Mouse (Mus musculus) liver, embryonic 12.5 days (tissue): ENCODE results near the gene Tango2. TPM values are rescaled to one million over a fixed set of nuclear protein-coding genes. Genes with fewer than 3 reads are reported as not detected.

Experiments used
- ATAC-seq: fragments of 200-750 bp; cut with Nextera tagmentation; 2 replicates; pipeline ENCODE4 v1.8.0; 2017; ENCODE audit warnings: moderate number of reproducible peaks, mild to moderate bottlenecking, moderate library complexity
- H3K27ac ChIP-seq: fragments of 300-500 bp; sonication (generic); 2 replicates; pipeline ENCODE4 v1.5.1; 2016; ENCODE audit warnings: mild to moderate bottlenecking
- H3K27me3 ChIP-seq: fragments of 300-500 bp; sonication (generic); replicated peaks from 2 replicates; pipeline ENCODE4 v1.6.1; 2016; ENCODE audit warnings: mild to moderate bottlenecking, moderate library complexity
- H3K36me3 ChIP-seq: fragments of 300-500 bp; sonication (generic); 2 replicates; pipeline ENCODE4 v1.6.1; 2016; ENCODE audit warnings: mild to moderate bottlenecking, moderate library complexity
- H3K4me1 ChIP-seq: fragments of 300-500 bp; sonication (generic); 2 replicates; pipeline ENCODE4 v1.6.1; 2016
- H3K4me2 ChIP-seq: fragments of 300-500 bp; sonication (generic); 2 replicates; pipeline ENCODE4 v1.6.1; 2016; ENCODE audit warnings: mild to moderate bottlenecking, moderate library complexity
- H3K4me3 ChIP-seq: fragments of 300-500 bp; sonication (generic); 2 replicates; pipeline ENCODE4 v1.5.1; 2016; ENCODE audit warnings: mild to moderate bottlenecking, moderate library complexity
- H3K9ac ChIP-seq: fragments of 300-500 bp; sonication (generic); 2 replicates; pipeline ENCODE4 v1.6.1; 2016; ENCODE audit warnings: mild to moderate bottlenecking, moderate library complexity
- H3K9me3 ChIP-seq: fragments of 300-500 bp; sonication (generic); replicated peaks from 2 replicates; pipeline ENCODE4 v1.6.1; 2016; ENCODE audit warnings: mild to moderate bottlenecking, moderate library complexity
- WGBS: fragments of 180-500 bp; shearing (Covaris S2); methylation state at CpG from one replicate; pipeline ENCODE4 v1.1.7; 2016; ENCODE audit not compliant: insufficient replicate concordance; 5-methylcytosine and 5-hydroxymethylcytosine counted together
- polyA plus RNA-seq: library from polyadenylated mRNA; unstranded; fragments of >200 nt; fragmentation: Nextera tagmentation; extraction: Ambion mirVana; gene quantifications from 2 replicates; pipeline ENCODE4 v1.2.1, GENCODE M21; 2016

The Tango2 gene
- polyA plus RNA-seq, 1 experiment from 2014 or later = 79.3 TPM

DNA sequence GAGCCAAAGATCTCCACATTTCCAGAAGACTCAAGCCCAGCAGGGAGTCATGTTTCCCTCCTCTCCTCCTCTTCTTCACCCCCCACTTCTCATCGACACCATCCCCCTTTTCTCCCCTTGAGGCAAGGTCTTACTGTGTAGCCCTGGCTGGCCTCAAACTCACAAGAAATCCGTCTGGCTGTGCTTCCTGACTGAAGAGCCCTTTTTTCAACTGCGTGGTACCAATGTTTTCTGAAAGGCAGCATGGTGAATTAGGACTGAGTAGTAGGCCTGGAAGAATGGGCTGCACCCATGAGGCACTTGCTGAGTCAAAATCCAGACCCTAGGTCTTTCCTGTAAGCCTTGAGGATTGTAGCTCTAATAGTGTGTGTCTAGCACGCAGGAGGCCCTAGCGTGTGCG, 42.5 kb upstream of the Tango2 start:
- H3K27me3 ChIP-seq = no peaks in the 10 kb centered on the region
- H3K4me2 ChIP-seq = no peak overlapping the region
- no peaks in the 10 kb centered on the region for H3K36me3 ChIP-seq
- no peaks in the 10 kb centered on the region for H3K9me3 ChIP-seq
- no peak overlapping the region for H3K9ac ChIP-seq
- peaks cover 90% of the 10 kb centered on the region for H3K4me1 ChIP-seq
- no peak overlapping the region for H3K4me3 ChIP-seq
- peak overlapping the region; percentile 33; the same call in 1 of the 2 replicates for H3K27ac ChIP-seq
- no peak for ATAC-seq
- WGBS = 71% methylated on average over 6 of the region's 6 CpGs

DNA sequence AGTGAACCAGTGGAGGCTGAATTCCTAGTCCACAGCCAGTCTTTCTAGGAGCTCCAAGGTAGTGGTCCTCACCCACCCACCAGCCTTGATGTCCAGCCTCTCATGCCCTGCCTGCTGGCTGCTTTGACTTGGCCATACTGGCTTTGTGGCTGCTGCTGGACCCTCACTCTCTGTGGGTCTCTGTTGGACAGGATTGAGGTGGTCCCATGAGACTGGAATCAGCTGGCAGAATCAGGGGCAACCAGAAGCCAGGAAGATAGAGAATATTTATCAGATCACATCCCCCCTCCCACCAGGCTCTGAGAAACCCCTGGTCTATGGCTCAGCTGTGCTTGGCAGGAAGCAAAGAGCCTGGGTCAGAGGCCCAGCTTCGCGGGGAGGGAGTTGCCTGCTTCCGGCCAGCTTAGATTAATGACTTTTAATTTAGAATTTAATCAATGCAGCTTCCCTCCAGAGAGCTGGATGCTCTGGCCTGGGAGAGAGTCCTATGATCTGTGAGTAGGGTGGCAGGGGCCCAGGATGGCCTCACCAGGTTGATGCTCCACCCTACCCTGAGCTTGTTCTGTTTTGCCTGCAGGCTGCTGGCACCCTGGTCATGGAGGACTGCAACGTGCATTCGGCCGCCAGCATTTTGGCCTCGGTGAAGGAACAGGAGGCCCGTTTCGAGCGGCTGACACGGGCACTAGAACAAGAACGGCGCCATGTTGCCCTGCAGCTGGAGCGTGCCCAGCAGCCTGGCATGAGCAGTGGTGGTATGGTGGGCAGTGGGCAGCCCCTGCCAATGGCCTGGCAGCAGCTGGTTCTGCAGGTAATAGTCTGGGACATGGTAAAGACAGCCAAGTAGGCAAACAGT, 40.9 kb upstream of the Tango2 start:
- Histone ChIP-seq H3K4me2 (peak overlapping the region; percentile 60), H3K36me3 (no peaks in the 10 kb centered on the region), H3K9me3 (no peaks in the 10 kb centered on the region), H3K9ac (0 out of 2 replicates have a peak overlapping the region, but pooled peaks have one; percentile 37), H3K4me1 (peaks cover 82% of the 10 kb centered on the region), H3K27ac (peak overlapping the region; percentile 82), H3K4me3 (no peak overlapping the region), H3K27me3 (no peaks in the 10 kb centered on the region)
- whole genome bisulfite sequencing = 67% methylated on average over 14 of the region's 14 CpGs
- ATAC-seq = no peak

- Histone ChIP-seq H3K9ac (0 out of 2 replicates have a peak overlapping the region, but pooled peaks have one; percentile 37), H3K9me3 (no peaks in the 10 kb centered on the region), H3K4me3 (peak overlapping the region; percentile 18), H3K27ac (peak overlapping the region; percentile 82), H3K4me2 (peak overlapping the region; percentile 60), H3K27me3 (no peaks in the 10 kb centered on the region), H3K36me3 (no peaks in the 10 kb centered on the region), H3K4me1 (peaks cover 79% of the 10 kb centered on the region)
- 32% methylated on average over 5 of the region's 7 CpGs for WGBS
- peak; percentile 83 for ATAC-seq
These were observed 40.0 kb upstream of the Tango2 start for GRCm38 (mm10) chr16:18387704-18388582.

- 32% methylated on average over 3 of the region's 3 CpGs for whole genome bisulfite sequencing
- H3K4me2 ChIP-seq = peak overlapping the region; percentile 60
- H3K36me3 ChIP-seq = no peaks in the 10 kb centered on the region
- H3K27ac ChIP-seq = peak overlapping the region; percentile 82
- peak overlapping the region; percentile 35; the same call in 1 of the 2 replicates for H3K9ac ChIP-seq
- peaks cover 71% of the 10 kb centered on the region for H3K4me1 ChIP-seq
- H3K9me3 ChIP-seq = no peaks in the 10 kb centered on the region
- H3K27me3 ChIP-seq = no peaks in the 10 kb centered on the region
- ATAC-seq = no peak
- no peak overlapping the region for H3K4me3 ChIP-seq
These were observed 39.1 kb upstream of the Tango2 start for GRCm38 (mm10) chr16:18386972-18387371.

DNA sequence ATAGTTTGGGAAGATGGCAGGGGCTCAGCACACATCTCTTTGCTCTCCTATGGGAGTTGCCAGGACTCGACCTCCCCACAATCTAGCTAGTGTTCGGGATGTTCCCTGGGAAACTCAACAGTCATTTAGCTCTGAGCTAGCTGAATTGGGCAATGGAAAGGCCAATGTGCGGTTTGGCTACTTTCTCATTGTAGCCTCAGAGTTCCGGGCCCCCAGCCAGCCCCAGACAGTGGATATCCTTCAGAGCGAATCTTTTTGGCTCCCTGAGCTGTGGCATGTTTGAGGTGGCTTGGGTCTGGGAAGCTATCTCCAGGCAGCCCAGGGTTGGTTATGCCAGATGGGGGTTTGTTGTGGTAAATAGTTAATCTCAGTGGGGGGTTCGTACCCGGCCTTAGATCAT, 38.5 kb upstream of the Tango2 start:
- H3K36me3 ChIP-seq = no peaks in the 10 kb centered on the region
- ATAC-seq = no peak
- H3K4me1 ChIP-seq = peaks cover 66% of the 10 kb centered on the region
- H3K4me3 ChIP-seq = no peak overlapping the region
- H3K27me3 ChIP-seq = no peaks in the 10 kb centered on the region
- no peak overlapping the region for H3K9ac ChIP-seq
- 70% methylated on average over 7 of the region's 7 CpGs for WGBS
- no peaks in the 10 kb centered on the region for H3K9me3 ChIP-seq
- no peak overlapping the region for H3K4me2 ChIP-seq
- H3K27ac ChIP-seq = peak overlapping the region; percentile 82

DNA sequence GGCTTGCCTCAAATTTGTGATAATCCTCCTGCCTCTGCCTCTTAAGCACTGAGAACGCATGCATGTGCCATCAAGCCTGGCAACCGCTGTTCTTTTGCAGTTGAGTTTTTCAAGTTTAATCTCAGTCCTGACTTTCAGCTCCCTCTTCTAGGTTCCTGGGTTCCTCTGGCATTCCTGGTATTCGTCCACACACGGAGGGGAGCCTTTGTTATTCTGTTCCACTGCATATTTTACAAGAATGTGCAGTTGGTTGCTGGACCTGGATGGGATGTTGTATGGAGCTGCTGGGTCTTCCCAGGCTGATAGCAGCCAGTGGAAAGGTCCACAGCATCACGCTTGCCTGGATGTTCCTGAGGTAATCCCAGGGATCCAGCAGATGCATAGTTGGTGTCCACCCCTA, 37.5 kb upstream of the Tango2 start:
- Histone ChIP-seq H3K4me1 (peaks cover 55% of the 10 kb centered on the region), H3K27me3 (no peaks in the 10 kb centered on the region), H3K27ac (no peak overlapping the region), H3K9me3 (no peaks in the 10 kb centered on the region), H3K4me2 (no peak overlapping the region), H3K9ac (no peak overlapping the region), H3K4me3 (no peak overlapping the region), H3K36me3 (no peaks in the 10 kb centered on the region)
- ATAC-seq = no peak
- 77% methylated on average over 5 of the region's 5 CpGs for WGBS

DNA sequence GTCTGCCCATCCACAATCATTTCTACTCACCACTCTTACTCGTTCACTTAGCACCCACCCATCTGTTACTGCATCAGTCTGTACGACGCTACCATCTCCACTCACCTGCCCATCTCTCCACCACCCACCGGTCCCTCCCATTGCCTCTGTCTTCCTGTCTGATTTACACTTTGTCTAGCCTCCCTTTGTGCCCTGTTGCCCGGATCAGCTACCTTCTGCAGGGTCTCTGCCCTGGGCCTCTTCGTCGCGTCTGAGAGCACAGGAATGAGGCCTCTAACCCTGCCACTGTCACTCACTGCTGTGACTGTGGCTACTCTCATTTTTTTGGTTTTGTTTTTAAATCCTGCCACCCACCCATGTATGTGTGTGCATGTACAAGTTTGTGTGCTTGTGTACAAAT, 36.8 kb upstream of the Tango2 start:
- Histone ChIP-seq H3K36me3 (no peaks in the 10 kb centered on the region), H3K4me2 (no peak overlapping the region), H3K27ac (no peak overlapping the region), H3K4me1 (peaks cover 48% of the 10 kb centered on the region), H3K9ac (no peak overlapping the region), H3K4me3 (no peak overlapping the region), H3K27me3 (no peaks in the 10 kb centered on the region), H3K9me3 (no peaks in the 10 kb centered on the region)
- ATAC-seq = no peak
- WGBS = 75% methylated on average over 8 of the region's 8 CpGs

- Histone ChIP-seq H3K4me2 (no peak overlapping the region), H3K27ac (no peak overlapping the region; the same call in 1 of the 2 replicates), H3K9ac (no peak overlapping the region), H3K4me1 (peaks cover 43% of the 10 kb centered on the region), H3K36me3 (no peaks in the 10 kb centered on the region), H3K9me3 (no peaks in the 10 kb centered on the region), H3K27me3 (no peaks in the 10 kb centered on the region), H3K4me3 (no peak overlapping the region)
- WGBS = 84% methylated on average over 7 of the region's 7 CpGs
- ATAC-seq = no peak
These were observed 36.3 kb upstream of the Tango2 start for GRCm38 (mm10) chr16:18384211-18384610.

DNA sequence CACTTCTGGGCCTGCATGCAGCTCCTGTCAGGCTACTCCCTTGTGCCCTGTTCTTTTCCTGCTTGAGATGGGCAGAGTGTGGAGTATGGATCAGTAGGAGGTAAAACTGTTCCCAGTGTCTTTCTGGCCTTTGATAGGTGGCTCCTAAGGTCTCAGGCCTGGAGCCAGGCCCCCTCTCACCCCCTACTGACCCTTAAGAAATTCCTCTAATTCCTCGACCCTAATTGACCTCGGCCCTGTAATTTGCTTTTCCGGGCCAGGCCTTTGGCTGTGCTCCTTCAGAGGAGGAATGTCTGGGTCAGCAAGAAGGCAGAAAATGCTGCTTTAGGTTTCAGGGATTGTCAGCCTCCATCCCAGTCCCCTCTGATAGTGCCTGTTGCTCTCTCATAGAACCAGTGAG, 35.9 kb upstream of the Tango2 start:
- no peak overlapping the region for H3K4me2 ChIP-seq
- H3K36me3 ChIP-seq = no peaks in the 10 kb centered on the region
- no peak overlapping the region for H3K27ac ChIP-seq
- H3K27me3 ChIP-seq = no peaks in the 10 kb centered on the region
- 58% methylated on average over 3 of the region's 3 CpGs for WGBS
- ATAC-seq = no peak
- H3K4me1 ChIP-seq = peaks cover 39% of the 10 kb centered on the region
- H3K9me3 ChIP-seq = no peaks in the 10 kb centered on the region
- no peak overlapping the region for H3K4me3 ChIP-seq
- H3K9ac ChIP-seq = no peak overlapping the region

DNA sequence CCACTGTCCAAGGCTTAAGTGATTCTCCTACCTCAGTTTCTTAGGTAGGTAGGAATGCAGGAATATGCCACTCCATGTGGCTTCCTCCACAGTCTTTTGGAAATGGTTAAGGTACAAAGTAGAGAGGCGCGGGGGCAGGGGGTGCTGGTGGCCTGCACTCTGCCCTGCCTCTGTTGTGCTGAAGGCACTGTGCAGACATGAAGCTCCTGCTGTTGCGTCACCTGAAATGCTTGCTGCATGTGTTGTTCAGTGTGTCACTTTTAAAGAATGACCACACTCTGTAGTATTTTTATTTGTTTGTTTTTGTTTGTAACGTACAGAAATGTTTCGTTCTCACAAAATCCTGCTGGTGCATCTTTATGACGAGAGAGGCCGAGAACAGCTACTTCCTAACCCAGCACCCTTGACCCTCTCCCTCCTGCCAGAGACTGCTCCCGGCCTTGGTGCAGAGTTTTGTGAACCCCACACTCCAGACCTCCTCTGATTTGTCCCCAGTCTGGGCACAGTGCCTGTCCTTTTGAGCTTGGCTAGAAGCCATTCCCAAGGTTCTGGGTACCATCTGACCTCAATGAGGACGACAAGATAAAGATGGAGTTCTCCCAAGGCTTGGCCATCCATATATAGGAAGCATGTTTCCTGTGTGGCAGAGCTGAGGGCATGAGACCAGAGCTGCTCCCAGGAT, 35.3 kb upstream of the Tango2 start:
- no peak for ATAC-seq

GRCm38 (mm10) chr16:18381621-18382258, 33.8 kb upstream of the Tango2 start:
- Histone ChIP-seq H3K27me3 (no peaks in the 10 kb centered on the region), H3K4me3 (no peak overlapping the region), H3K9me3 (no peaks in the 10 kb centered on the region), H3K4me2 (no peak overlapping the region), H3K36me3 (no peaks in the 10 kb centered on the region), H3K4me1 (peaks cover 28% of the 10 kb centered on the region), H3K27ac (no peak overlapping the region), H3K9ac (no peak overlapping the region)
- WGBS = 60% methylated on average over 6 of the region's 6 CpGs
- ATAC-seq = no peak

More for the DNA sequence above, 35.3 kb upstream of the Tango2 start:
- Histone ChIP-seq H3K27ac (no peak overlapping the region), H3K9me3 (no peaks in the 10 kb centered on the region), H3K9ac (no peak overlapping the region), H3K36me3 (no peaks in the 10 kb centered on the region), H3K4me2 (no peak overlapping the region), H3K4me1 (peaks cover 33% of the 10 kb centered on the region), H3K27me3 (no peaks in the 10 kb centered on the region), H3K4me3 (no peak overlapping the region)
- WGBS = 74% methylated on average over 9 of the region's 9 CpGs
